Mouse (Mus musculus): ENCODE data around the gene Trmt61a.

Trmt61a gene

DNA sequence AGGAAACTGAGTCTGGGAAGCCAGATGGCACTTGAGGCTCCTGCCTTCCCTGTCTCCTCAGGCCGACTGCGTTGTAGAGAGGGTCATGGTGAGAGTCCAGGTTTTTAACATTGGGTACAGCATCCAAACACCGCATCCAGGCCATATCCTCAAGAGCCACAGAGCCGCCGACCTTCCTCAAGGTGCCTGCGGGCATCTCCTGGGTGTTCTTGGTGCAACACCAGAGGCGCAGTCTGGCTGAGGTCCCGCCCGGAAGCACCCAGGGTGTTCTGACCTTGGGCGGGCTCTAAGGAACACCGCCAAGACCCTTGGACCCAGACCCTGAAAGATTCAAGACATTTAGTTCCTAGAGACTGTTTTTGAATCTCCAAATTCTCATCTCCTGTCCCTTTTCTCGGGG, 5.3 kb upstream of the Trmt61a start:
- no peak for DNase-seq (ENCODE audit: low spot score in 2 of 2)

DNA sequence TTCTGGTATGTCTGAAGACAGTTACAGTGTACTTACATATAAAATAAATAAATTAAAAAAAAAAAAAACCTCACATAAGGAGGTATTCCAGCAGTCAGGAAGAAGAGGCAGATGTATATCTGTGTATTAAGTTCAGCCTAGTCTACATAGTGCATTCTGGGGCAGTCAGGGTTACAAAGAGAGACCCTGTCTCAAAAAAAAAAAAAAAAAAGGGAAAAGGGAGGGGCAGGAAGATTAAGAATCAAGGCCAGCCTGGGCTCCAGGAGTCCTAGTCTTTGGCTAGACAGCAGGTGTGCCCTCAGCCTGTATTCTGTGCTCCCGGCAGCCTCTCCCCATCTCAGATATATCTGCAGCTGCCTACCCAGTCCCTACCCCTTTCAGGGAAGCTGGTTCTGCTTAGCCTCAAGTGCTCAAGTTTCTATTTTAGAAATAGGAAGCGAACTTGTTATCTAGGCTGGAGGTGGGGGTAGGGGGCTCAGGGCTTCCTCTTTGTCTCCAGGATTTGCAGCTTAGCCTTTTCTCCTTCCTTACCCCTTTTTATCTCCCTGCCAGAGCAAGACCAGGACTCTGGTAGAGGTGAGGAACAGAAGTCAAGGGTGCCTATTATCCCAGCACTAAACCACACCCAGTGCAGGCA, 2.9 kb upstream of the Trmt61a start:
- no peak for DNase-seq (ENCODE audit: low spot score in 2 of 2)

DNA sequence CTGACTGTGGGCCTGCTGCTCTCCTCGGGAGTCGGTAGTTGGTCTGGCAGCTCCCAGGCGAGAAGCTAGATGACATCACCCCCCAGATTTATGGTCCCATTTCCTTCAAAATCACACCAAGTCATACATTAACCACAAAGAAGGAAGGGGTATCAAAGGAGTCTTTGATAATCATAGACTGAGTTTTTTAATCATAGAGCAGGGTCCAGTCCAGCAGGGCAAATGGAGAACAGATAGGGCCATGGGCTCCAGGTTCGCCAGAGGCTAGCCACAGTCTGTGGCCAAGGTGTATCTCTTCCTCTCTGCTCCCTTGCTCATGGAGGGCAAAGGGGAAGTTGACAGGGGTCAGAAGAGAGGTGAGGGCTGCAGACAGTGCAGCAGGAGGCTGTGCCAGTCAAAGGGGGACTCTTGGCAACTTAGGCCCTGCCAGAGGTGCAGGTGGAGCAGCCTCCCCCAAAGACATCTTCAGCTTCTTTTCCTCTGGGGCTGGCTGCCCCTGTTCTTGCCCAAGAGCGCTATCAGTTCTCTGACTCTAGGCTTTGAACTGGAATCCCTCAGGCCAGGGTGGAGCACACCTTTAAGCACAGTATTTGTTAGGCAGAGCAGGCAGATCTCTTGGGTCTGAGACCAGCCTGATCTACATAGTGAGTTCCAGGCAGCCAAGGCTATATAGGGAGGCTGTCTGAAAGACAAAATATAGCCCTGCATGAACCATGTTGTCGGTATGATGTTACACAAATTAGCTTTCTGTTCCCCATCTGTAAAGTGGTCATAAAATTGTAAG, 1.9 kb upstream of the Trmt61a start:
- DNase-seq (ENCODE audit: low spot score in 2 of 2) = no peak

DNA sequence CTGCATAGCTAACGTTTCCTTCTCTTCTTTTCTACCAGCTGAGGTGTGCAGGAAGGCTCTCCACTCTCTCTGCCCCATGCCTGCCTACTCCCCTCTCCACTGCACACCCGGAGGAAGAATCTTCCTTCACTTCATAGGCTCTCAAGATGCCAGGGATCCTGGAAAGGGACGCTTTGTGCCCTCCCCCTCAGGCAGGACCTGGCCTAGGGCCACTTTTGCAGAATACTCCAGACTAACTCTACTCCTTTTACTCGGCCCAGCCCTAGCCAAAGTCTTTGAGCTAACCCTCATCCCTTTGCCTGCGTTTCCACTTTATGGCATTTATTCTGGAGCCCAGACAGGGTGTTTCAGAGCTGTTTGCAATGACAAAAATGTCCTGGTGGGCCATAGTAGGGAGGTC, 484 bp upstream of the Trmt61a start:
- no peak for DNase-seq (ENCODE audit: low spot score in 2 of 2)

DNA sequence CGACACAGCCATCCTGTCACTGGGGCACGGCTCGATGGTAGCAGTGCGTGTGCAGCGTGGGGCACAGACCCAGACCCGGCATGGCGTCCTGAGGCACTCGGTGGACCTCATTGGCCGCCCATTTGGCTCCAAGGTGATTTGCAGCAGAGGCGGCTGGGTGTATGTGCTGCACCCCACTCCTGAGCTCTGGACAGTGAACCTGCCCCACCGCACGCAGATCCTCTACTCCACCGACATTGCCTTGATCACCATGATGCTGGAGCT, 697 bp downstream of the Trmt61a start:
- no peak for DNase-seq (ENCODE audit: low spot score in 2 of 2)

DNA sequence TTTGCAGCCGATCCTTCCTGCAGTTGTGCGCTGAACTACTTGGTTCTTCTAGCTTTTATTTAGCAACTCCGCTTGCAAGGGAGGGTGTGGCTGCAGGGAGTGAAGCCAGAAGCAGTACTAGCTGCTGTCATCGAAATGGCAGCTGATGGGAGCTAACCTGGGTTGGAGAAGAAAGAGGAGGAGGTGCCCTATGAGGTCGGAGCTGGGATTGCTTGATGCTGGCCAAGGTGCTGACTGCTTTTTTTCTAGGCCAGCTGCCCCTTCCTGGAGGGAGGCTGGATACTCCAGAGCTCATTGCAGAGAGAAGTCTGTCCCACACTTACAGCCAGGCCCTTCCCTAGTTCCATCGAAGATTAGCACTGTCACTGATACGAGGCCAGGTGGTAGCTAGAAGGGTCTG, 1.1 kb downstream of the Trmt61a start:
- no peak for DNase-seq (ENCODE audit: low spot score in 2 of 2)

DNA sequence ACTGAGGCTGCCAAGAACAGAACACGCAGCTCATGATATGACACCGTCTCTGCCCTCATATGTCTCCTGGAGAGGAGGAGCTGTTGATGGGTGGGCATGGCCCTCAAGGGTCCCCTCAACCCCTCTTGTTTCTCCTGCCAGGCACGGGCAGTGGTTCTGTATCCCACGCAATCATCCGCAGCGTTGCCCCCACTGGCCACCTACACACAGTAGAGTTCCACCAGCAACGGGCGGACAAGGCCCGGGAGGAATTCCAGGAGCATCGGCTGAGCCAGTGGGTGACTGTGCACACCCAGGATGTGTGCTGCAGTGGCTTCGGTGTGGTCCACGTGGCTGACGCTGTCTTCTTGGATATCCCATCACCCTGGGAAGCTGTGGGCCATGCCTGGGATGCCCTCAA, 2.8 kb downstream of the Trmt61a start:
- no peak for DNase-seq (ENCODE audit: low spot score in 2 of 2)

DNA sequence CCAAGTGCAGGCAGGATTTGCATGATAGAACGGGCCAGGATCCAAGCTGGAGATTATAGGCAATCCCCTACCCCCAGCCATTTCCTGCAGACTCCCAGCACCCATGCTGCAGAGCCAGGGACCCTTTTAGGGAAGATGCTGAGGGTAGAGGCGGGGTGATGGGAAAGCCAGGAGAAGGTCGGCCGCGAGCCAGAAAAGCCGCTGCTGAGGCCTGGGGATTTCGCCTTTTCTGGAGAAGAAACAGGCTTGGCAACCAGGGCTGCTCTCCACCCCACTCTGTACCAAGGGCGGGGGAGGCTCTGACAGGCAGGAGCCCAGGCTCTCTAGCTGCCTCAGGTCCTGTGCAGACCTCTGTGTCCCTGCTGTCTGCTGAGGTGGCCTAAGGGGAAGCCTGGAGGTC, 3.4 kb downstream of the Trmt61a start:
- DNase-seq (ENCODE audit: low spot score in 2 of 2) = no peak

DNA sequence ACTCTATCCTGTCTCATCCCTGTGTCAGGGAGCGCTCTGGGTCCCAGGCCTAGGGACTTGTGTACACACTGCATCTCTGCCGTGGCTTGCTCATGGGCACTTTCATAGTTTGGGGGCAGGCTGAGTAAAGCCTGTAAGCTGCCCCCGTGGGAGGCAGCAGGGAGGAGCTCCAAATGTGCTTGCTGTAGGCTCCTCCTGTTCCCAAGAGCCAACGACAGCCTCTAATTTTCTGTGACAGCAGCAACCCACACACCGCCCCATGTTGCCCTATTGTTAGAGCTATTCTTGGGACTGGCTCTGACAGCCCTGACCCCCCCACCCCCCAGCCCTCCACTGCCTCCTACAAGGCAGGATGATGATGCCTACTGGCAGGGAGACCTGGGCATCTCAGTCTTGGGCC, 4.1 kb downstream of the Trmt61a start:
- DNase-seq (ENCODE audit: low spot score in 2 of 2) = no peak

DNA sequence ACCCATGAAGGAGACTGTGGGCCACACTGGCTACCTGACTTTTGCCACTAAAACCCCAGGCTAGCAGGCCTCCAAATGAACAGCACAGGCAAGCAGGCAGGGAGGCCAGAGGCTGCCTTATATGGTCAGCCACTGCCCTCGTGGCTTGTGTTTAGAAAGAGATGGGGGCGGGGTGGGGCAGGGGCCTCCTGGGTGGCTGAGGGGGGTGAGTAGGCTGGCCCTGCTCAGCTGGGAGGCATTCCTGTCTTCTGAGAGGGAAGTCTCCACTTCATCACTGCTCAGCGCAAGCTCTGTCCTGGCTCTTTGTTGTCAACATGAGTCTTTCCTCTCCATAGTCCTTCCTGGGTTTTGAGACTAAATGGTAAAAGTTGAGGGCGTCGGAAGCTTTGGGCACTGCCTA, 4.9 kb downstream of the Trmt61a start:
- no peak for DNase-seq (ENCODE audit: low spot score in 2 of 2)

DNA sequence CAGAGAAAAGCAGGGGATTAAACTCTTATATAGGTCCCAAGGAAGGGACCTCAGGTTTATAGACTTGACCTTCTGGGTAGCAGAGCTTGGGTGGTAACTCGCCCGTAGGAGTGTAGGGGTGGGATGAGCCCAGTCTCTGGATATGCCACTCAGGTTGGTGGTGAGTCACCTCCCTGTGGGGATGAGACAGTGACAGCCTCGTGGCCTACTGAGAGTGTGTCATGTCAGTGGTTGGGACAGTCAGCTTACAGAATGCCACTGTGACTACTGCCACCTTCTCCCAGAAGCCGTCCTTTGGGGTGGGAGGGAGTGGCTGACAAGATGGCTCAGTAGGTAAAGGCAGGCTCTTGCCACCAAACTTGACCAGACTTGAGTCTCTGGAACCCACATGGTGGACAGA, 8.5 kb downstream of the Trmt61a start:
- no peak for DNase-seq (ENCODE audit: low spot score in 2 of 2)

DNA sequence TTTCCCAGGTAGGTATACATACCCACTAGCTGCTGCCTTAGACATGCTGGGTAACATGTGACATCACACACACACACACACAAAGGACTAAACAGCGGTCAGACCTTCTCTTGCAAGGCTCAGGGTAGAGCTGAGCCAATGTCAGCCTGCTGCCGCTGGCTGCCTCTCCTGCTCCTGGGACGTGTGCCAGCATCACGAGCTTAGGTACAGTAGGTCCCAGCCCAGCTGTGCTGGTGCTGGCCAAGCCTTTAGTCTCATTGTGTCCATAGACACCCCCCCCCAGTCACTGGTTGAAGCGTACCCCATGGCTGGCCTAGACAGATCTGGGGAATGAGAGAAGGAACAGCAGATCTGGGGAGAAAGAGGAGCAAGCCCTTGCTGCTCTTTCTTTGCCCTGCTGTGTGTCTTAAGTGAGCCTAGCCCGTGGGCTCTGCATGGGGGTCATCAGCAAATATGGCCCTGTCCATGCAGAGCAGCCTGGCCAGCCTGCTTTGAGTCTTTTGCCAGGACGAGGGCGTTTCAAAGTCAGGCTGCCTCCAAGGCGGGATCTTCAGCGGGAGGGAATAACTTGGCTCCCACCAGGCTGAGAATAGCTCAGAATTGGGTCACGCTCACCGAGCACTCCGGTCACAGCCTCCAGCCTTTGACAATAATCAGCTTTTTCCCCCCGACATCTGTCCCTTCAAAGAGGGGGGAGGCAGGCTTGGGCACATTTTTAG, 9.6 kb downstream of the Trmt61a start:
- peak; percentile 82 to 86 for DNase-seq (ENCODE audit: low spot score in 2 of 2)

DNA sequence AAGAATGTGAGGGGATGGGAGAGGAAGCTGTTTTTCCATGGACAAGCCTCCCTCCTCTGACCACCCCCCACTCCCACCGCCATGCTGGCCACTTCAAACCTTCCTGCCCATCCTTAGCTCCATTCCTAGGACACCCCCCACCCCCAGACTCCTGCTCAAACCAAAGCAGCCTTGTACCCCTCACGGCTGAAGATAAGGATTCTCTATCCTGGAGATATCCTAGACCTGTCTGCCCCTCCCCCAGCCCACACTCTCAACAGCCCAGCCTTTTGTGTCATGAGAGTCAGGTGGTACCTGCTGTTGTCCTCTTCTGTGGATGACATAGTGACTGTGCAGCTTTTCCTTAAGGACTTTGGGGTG, 10.1 kb downstream of the Trmt61a start:
- DNase-seq (ENCODE audit: low spot score in 2 of 2) = no peak

DNA sequence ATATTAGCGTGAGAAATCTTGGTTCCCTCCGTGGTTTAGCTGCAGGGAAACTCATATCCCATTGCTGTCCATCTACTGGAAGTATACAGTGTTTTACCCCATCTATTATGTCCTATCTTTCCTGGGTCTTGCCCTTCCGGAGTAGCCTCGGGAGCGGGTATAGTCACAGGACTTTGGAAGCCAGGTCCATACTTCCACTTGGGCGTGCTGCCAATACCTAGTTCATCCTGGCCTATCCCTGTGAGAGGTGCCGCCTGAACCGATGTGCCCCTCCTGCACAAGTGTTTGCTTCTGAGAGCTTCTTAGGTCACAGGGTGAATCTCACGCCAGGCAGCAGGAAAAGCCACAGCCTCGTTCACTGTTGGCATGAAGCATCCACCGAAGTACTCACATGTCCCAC, 11.5 kb downstream of the Trmt61a start:
- DNase-seq (ENCODE audit: low spot score in 2 of 2) = no peak

DNA sequence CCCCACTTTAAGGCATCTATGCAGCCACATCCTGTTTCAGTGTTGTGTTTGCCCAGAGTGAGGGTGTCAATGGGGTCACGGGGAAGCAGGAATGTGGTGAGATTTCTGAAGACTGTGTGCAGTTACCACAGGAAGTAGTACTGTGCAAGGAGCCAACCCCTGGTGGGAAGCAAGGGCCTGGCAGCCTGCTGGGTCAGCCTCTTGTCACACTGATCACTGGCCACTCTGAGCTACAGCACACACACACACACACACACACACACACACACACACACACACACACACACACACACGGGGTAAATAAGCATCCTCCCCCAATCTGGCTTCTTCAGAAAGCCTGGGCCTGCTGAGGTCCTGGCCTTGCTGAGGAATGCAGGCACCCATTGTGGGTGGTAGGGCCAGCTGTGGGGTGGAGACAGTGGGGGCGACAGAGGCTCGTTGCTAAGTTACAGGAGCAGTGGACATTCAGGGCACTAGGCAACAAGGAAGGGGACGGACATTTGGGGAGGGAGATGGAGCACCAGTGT, 13.5 kb downstream of the Trmt61a start:
- no peak for DNase-seq (ENCODE audit: low spot score in 2 of 2)

DNA sequence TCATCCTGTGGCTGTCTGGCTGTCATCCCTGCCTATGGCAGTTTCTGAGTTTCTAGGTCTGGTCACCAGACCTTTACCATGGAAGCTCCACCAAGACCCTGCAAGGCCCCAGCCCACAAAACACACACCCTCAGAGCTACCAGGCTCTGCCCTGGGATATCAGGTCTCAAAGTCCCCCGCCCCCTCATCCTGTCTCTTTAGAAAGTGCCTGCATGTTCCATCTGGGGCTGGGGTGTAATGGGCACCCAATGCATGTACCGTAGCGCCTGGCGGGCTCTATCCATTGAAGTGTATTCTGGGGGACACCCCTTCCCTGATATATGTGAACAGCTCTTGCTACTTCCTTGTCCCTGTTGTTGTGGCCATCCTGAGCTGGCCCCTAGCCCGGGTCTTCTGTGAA, 15.0 kb downstream of the Trmt61a start:
- no peak for DNase-seq (ENCODE audit: low spot score in 2 of 2)

DNA sequence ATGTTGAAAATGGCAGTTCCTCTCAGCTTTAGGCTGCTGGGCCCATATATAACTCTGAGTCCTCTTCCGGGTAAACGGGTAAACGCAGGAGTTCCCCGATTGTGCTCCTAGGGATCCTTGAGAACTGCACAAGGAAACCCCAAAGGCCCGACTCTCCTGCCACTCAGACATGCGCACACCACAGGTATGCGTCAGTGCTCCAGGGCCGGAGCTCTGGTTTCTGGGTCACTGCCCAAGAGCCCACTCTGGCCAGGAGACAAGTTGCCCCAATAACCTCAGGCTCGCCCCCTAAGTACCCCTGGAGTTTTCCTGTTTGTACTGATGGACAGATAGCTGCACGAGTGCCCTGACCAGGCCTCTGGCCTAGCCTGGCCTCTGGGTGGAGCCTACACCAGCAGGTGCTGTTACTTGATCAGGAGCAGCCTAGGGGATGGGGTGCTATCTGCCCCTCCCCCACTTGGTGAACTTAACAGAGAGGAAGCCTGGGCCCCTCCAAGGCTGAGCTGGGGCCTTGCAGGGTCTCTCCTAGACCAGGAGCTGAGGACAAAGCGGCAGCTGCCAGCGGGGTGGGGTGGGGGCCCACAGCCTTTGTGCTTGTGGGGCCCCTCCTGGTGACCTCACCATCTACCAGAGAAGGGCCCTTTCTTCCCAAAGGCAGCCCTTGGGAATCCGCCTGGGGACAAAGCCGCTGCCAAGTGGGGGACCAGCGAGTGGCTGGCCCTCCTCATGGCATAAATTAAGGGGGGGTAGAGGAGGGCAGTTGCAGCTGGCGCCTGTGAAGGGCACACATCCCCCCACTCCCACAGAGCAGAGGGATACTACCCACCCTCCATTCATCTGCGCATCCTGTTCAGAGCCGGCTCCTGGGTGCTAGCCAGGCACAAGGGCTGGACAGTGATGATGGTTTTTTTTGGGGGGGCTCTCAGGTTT, 15.7 kb downstream of the Trmt61a start:
- no peak for DNase-seq (ENCODE audit: low spot score in 2 of 2)

DNA sequence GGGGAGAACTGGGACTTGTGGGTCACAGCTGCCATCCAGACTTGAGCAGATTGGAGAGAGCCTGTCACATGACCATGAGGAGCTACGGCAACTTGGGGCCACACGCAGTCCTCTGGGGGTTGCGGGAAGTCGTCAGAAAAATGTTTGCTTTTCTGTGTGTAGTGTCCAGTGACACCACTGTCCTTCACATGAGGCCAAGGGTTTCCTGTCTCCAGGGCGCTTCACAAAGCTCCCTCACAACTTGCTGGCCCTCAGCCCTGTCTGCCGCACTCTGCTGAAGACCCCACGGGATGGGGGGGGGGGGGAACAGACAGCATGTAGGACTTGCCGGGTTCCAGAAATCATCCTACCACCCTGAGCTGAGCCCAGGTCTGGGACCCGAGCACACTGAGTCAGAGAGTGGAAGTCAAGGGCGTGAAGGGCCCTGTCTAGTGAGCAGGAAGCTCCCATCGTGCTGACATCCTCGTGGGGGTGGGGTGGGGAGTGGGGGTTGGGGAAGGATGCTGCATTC, 16.4 kb downstream of the Trmt61a start:
- no peak for DNase-seq (ENCODE audit: low spot score in 2 of 2)

DNA sequence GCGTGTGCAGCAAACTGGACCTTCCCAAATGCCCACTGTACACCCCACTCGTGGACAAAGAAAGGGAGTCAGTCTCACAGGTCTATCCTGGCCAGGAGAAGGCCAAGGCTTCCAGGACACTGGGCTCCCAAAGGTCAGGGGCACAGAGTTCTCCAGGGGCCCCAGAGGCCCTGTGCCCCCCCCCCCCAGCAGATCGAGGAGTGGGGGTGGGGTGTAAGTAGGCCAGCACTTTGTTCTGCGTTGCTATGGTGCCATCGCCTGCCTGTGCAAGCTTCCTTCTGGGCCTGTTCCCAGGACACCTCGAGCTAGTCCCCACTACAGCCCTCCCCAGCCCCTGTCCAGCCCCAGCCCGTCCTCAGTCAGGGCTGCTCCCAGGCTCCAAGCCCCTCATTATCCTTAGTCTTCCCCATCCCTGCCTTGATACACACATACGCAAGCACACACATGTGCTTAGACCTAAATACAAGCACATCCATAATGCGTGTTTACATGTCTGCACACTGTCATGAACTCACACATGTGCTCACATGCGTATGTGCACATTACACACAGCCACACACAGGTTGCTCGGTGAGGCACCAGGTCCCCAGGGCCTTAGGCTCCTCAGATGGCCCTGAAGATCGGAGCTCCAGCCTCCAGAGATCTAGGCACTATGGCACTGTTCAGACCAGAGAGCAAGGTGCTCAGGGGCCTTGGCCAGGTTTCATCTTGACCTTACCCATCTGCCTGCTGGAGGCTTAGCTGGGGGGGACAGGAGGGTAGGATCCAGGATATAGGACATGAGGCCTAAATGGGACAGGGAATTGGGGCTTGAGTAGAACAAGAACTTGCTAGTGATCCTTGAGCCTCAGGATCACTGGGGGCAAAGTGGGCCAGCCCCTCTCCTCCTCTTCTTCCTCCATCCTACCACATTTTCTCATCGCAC, 17.2 kb downstream of the Trmt61a start:
- DNase-seq (ENCODE audit: low spot score in 2 of 2) = no peak

DNA sequence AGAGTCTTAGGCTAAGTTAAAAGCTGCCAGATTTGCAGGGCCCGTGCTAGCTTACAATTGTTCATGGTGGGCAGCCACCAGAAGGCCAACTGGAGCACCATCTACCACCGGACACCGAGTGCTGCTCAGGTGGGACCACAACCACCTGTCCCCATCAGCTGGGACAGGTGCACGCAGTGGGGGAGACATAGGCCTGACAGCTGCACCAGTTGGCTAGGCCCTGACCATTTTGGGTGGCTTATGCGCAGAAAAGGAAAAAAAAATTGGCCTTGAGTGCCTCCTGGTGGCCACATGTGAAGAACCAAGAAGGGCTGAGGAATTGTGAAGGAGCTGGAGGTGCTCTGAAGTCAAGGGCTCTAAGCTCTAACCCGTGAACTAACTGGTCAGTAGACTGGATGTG, 18.3 kb downstream of the Trmt61a start:
- DNase-seq (ENCODE audit: low spot score in 2 of 2) = peak; percentile 54 to 78

DNA sequence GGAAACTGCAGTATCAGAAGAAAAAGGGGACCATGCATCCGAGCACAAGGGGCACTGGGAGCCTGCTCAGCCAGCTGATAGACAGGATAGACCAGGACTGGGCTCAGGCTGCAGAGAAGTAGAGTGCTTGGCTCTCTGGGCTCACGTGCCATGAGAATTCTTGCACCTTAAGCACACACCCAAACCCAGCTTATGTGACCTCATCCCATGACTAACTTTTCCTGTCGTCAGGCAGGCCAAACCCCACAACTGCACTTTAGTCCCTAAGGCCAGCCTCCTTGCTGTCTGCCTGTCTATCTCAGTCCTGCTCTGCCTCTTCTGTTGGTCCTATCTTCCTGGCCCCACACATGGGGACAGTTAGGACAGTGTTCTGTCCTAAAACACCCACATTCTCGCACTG, 19.8 kb downstream of the Trmt61a start:
- DNase-seq (ENCODE audit: low spot score in 2 of 2) = no peak
